17 mouse cellular contexts compared by ENCODE assay signal in genomic region chr14:74840820-74841219, GRCm38 (mm10).
DNase-seq lines count a peak whose midpoint lies in the region; ATAC-seq and TF ChIP-seq lines count a peak whose summit lies in the region.
"Had no signal": no experiment of that assay in that cellular context is flagged by ENCODE, and none has a peak within 500 bp of the region (broad histone marks: within the 10 kb centered on the region; RNA-seq: fewer than 3 reads in every experiment).

No protein-coding gene starts in this region.

- TF ChIP-seq CTCF in midbrain, postnatal 0 days (IDR thresholded peaks at IDR 0.05) = no peak

- H3K4me2 ChIP-seq in heart, embryonic 13.5 days = no peak overlapping the region
- no peak overlapping the region for H3K4me2 ChIP-seq in midbrain, embryonic 15.5 days
- no peak overlapping the region for H3K4me2 ChIP-seq in midbrain, postnatal 0 days (ENCODE audit: low read depth, low read length, poor library complexity, severe bottlenecking)
- no peak overlapping the region for H3K4me2 ChIP-seq in embryonic facial prominence, embryonic 13.5 days
- H3K4me2 ChIP-seq: liver, embryonic 13.5 days had no signal

- intact Hi-C loops in heart, postnatal 25 days (cut with DNase I) = no loop called here

- DNase-seq in heart, postnatal 25 days (ENCODE audit: low spot score) = no peak
- no peak for DNase-seq in midbrain, postnatal 0 days (ENCODE audit: low spot score)
- no peak for DNase-seq in frontal cortex, postnatal 10 days (ENCODE audit: low spot score in 2 of 2)
- DNase-seq: adrenal gland, postnatal 10 days; cerebellum, adult 2 months; gastrocnemius, postnatal 25 days; kidney, postnatal 10 days; layer of hippocampus, adult 9-11 months; liver, embryonic 13.5 days; spleen, adult 18-20 months had no signal

- 0 out of 2 replicates have a peak, but pooled peaks cover 3% of the 10 kb centered on the region for H3K36me3 ChIP-seq in heart, embryonic 13.5 days
- no peaks in the 10 kb centered on the region for H3K36me3 ChIP-seq in midbrain, embryonic 15.5 days (replicated peaks)
- no peaks in the 10 kb centered on the region for H3K36me3 ChIP-seq in midbrain, postnatal 0 days (ENCODE audit: insufficient read depth, low read length)
- no peaks in the 10 kb centered on the region for H3K36me3 ChIP-seq in embryonic facial prominence, embryonic 13.5 days
- H3K36me3 ChIP-seq: liver, embryonic 13.5 days had no signal

- 67% methylated on average over 3 of the region's 3 CpGs for WGBS in heart, embryonic 13.5 days
- WGBS in midbrain, embryonic 15.5 days = 47% methylated on average over 3 of the region's 3 CpGs
- WGBS in midbrain, postnatal 0 days = 43% methylated on average over 3 of the region's 3 CpGs
- WGBS in embryonic facial prominence, embryonic 13.5 days = 26% methylated on average over 3 of the region's 3 CpGs

- H3K27me3 ChIP-seq in heart, embryonic 13.5 days (replicated peaks) = no peaks in the 10 kb centered on the region
- H3K27me3 ChIP-seq in midbrain, embryonic 15.5 days (replicated peaks) = no peaks in the 10 kb centered on the region
- H3K27me3 ChIP-seq in midbrain, postnatal 0 days (ENCODE audit: insufficient read depth, low read length) = no peaks in the 10 kb centered on the region
- H3K27me3 ChIP-seq in embryonic facial prominence, embryonic 13.5 days = no peaks in the 10 kb centered on the region
- H3K27me3 ChIP-seq: liver, embryonic 13.5 days had no signal

- H3K9me3 ChIP-seq in heart, embryonic 13.5 days = no peaks in the 10 kb centered on the region
- no peaks in the 10 kb centered on the region for H3K9me3 ChIP-seq in midbrain, embryonic 15.5 days
- H3K9me3 ChIP-seq in midbrain, postnatal 0 days (ENCODE audit: low read length) = no peaks in the 10 kb centered on the region
- H3K9me3 ChIP-seq in embryonic facial prominence, embryonic 13.5 days = no peaks in the 10 kb centered on the region
- H3K9me3 ChIP-seq: liver, embryonic 13.5 days; megakaryocyte, embryonic 14.5 days had no signal

- H3K27ac ChIP-seq in heart, embryonic 13.5 days (replicated peaks) = peak overlapping the region; percentile 48; the same call in 1 of the 2 replicates
- H3K27ac ChIP-seq in midbrain, embryonic 15.5 days = no peak overlapping the region
- no peak overlapping the region for H3K27ac ChIP-seq in midbrain, postnatal 0 days (ENCODE audit: low read depth, low read length)
- no peak overlapping the region for H3K27ac ChIP-seq in embryonic facial prominence, embryonic 13.5 days
- H3K27ac ChIP-seq: liver, embryonic 13.5 days had no signal

- ATAC-seq in heart, embryonic 13.5 days (ENCODE audit: extremely low read depth, insufficient number of reproducible peaks, low FRiP score, low TSS enrichment) = no peak
- ATAC-seq in midbrain, embryonic 15.5 days (replicated peaks) = 0 out of 2 replicates have a peak, but pooled peaks have one; percentile 24
- no peak for ATAC-seq in midbrain, postnatal 0 days (ENCODE audit: low FRiP score)
- ATAC-seq in embryonic facial prominence, embryonic 13.5 days (ENCODE audit: insufficient number of reproducible peaks, insufficient read depth, low FRiP score, low TSS enrichment, low read depth) = 0 out of 2 replicates have a peak, but pooled peaks have one; percentile 43
- 0 out of 2 replicates have a peak, but pooled peaks have one; percentile 18 for ATAC-seq in neutrophil, adult 5-6 weeks (ENCODE audit: extremely low read depth, insufficient number of reproducible peaks, low FRiP score, poor library complexity, severe bottlenecking)
- ATAC-seq: CD4-positive, CD25-positive, alpha-beta regulatory T cell, adult 4 months; lung, postnatal 0 days had no signal

- peak overlapping the region; percentile 41; the same call in 1 of the 2 replicates for H3K9ac ChIP-seq in heart, embryonic 13.5 days
- H3K9ac ChIP-seq in midbrain, embryonic 15.5 days = no peak overlapping the region
- no peak overlapping the region for H3K9ac ChIP-seq in midbrain, postnatal 0 days (replicated peaks; ENCODE audit: low read length, poor library complexity, severe bottlenecking)
- no peak overlapping the region for H3K9ac ChIP-seq in embryonic facial prominence, embryonic 13.5 days
- H3K9ac ChIP-seq: liver, embryonic 13.5 days had no signal

- H3K4me1 ChIP-seq in heart, embryonic 13.5 days = peaks cover 48% of the 10 kb centered on the region
- H3K4me1 ChIP-seq in midbrain, embryonic 15.5 days = peaks cover 5% of the 10 kb centered on the region
- H3K4me1 ChIP-seq in midbrain, postnatal 0 days (ENCODE audit: insufficient read depth, low read length) = no peaks in the 10 kb centered on the region
- H3K4me1 ChIP-seq in embryonic facial prominence, embryonic 13.5 days = peaks cover 18% of the 10 kb centered on the region

- no peak overlapping the region for H3K4me3 ChIP-seq in heart, embryonic 13.5 days
- H3K4me3 ChIP-seq in midbrain, embryonic 15.5 days = no peak overlapping the region
- H3K4me3 ChIP-seq in midbrain, postnatal 0 days (ENCODE audit: low read depth, low read length) = no peak overlapping the region
- no peak overlapping the region for H3K4me3 ChIP-seq in embryonic facial prominence, embryonic 13.5 days
- H3K4me3 ChIP-seq: liver, embryonic 13.5 days; megakaryocyte, embryonic 14.5 days had no signal

Comparison
In these comparisons a context has a peak if more than half of its experiments do, and no peak if none do; other contexts are left out.
1. ATAC-seq: peak in midbrain, embryonic 15.5 days (single experiment), embryonic facial prominence, embryonic 13.5 days (single experiment) and neutrophil, adult 5-6 weeks (single experiment); none in heart, embryonic 13.5 days (single experiment) and midbrain, postnatal 0 days (single experiment).